Mouse (Mus musculus) T-helper 1 cell (primary cell): ENCODE measurements around the gene Kif18a.

ENCODE experiments used
- in situ Hi-C: fragments of 300-600 bp; cut with MboI, MseI; formaldehyde crosslinking; loops from one replicate; pipeline ENCODE4 v1.15.1; 2025; ENCODE audit warnings: high pct_unique_total_duplicates

The Kif18a gene

GRCm38 (mm10) chr2:109358456-109359141 lies 78.1 kb downstream of the Kif18a start:
- in situ Hi-C loops, result no loop called here

DNA sequence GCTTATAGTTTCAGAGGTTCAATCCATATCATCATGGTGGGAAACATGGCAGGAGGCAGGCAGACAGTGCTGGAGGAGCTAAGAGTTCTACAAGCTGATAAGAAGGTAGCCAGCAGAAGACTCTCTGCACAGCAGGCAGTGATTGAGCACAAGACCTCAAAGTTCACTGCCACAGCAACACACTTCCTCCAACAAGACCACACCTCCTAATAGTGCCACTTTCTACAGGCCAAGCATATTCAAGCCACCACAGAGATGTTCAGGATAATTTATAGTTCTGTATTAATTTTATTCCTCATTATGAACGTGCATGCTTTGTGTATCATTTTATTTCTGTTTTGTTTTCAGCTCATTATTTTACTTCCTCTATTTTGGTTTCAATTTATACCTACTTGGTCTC lies 85.4 kb downstream of the Kif18a start:
- in situ Hi-C loops, result no loop called here

DNA sequence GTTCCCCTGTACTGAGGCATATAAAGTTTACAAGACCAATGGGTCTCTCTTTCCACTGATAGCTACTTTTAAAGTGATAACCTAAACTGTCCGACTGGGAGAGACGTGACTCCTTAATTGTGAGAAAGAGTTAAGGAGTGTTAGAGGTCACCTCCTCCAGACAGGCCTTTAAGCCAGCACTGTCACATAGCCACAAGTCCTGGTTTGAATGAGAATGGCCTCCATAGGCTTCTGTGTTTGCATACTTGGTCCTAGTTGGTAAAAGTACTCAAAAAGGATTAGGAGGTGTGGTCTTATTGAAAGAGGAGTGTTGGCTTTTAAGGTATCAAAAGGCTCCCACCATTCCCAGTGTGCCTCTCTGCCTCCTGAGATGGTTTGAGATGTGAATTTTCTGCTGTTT lies 94.3 kb downstream of the Kif18a start:
- in situ Hi-C loops, result no loop called here

DNA sequence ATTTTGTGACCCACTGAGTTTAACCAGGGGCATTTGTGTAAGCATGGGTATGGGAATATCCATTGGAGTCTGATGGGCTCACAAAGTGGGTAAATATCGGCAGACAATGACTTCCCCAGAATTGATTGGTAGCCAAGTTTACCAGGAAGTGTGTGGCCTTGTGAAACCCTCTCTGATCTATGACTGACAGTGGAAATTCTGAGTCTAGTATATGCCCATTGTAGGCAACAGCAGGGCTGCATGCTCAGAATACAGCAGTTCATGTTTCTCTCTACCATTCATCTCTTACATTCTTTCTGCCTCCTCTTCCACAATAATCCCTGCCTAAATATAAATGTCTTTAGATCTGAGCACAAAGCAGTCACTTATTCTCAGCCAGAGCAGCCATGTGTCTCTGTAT lies 103.5 kb downstream of the Kif18a start:
- in situ Hi-C loops, result no loop called here

GRCm38 (mm10) chr2:109386211-109386610 lies 105.7 kb downstream of the Kif18a start:
- in situ Hi-C loops, result no loop called here

GRCm38 (mm10) chr2:109388733-109389132 lies 108.2 kb downstream of the Kif18a start:
- in situ Hi-C loops, result no loop called here

DNA sequence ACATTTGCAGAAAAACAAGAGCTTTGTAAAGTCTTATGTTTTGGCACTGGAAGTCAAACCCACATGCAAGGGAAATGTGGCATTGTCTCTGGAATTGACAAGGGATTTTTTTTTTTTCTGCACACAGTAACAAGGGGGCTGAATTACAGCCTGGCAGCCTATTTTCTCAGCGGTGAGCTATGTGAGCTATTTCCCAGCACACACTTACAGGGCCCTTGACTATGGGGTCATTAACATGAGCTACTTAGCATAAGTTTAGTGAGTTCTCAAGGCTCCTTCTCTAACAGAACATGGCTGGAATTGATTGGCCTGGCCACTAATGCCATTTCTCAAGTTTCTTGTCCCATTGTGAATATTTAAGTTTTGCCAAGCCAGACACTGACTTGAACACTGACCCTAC lies 109.4 kb downstream of the Kif18a start:
- in situ Hi-C loops, result no loop called here
